Mouse (Mus musculus) ZHBTc4 (cell line): ENCODE data around the gene Brd4.

Experiments used
- DNase-seq: peaks from one replicate; pipeline ENCODE4 v3.0.0-alpha.2; 2011; ENCODE audit warnings: low read depth, low spot score

The Brd4 gene

GRCm38 (mm10) chr17:32284262-32285137, at the start of gene Brd4:
Gene Brd4, minus strand, starts transcription at chr17:32284722.
- DNase-seq = peak; percentile 97

- DNase-seq = peak; percentile 34
Measured at GRCm38 (mm10) chr17:32333675-32334303, 49.3 kb upstream of the Brd4 start.

- DNase-seq = no peak
Measured at GRCm38 (mm10) chr17:32327501-32327900, 43.0 kb upstream of the Brd4 start.

- no peak for DNase-seq
Measured at GRCm38 (mm10) chr17:32322809-32323208, 38.3 kb upstream of the Brd4 start.

GRCm38 (mm10) chr17:32321836-32322235, 37.3 kb upstream of the Brd4 start:
- no peak for DNase-seq

GRCm38 (mm10) chr17:32321390-32321734, 36.8 kb upstream of the Brd4 start:
- DNase-seq = no peak

- DNase-seq = peak; percentile 100
Measured at GRCm38 (mm10) chr17:32320597-32321389, 36.3 kb upstream of the Brd4 start, which contains the start of gene Akap8. Gene Akap8, minus strand, starts transcription at chr17:32321238.

- DNase-seq = peak; percentile 49
Measured at GRCm38 (mm10) chr17:32319950-32320349, 35.4 kb upstream of the Brd4 start.

GRCm38 (mm10) chr17:32317708-32318107, 33.2 kb upstream of the Brd4 start:
- no peak for DNase-seq

GRCm38 (mm10) chr17:32317032-32317431, 32.5 kb upstream of the Brd4 start:
- DNase-seq = no peak

- DNase-seq = no peak
Measured at GRCm38 (mm10) chr17:32315560-32315959, 31.0 kb upstream of the Brd4 start.

- DNase-seq = no peak
Measured at GRCm38 (mm10) chr17:32313892-32314291, 29.4 kb upstream of the Brd4 start.

GRCm38 (mm10) chr17:32312801-32313200, 28.3 kb upstream of the Brd4 start:
- no peak for DNase-seq

- no peak for DNase-seq
Measured at GRCm38 (mm10) chr17:32307963-32308362, 23.4 kb upstream of the Brd4 start.

GRCm38 (mm10) chr17:32298125-32298524, 13.6 kb upstream of the Brd4 start:
- DNase-seq = peak; percentile 63

GRCm38 (mm10) chr17:32295901-32296300, 11.4 kb upstream of the Brd4 start:
- peak; percentile 95 for DNase-seq

- DNase-seq = no peak
Measured at GRCm38 (mm10) chr17:32295160-32295559, 10.6 kb upstream of the Brd4 start.

GRCm38 (mm10) chr17:32285138-32285670, 682 bp upstream of the Brd4 start:
- no peak for DNase-seq

GRCm38 (mm10) chr17:32283771-32284221, 726 bp downstream of the Brd4 start:
- DNase-seq = peak; percentile 79

- DNase-seq = peak; percentile 51
Measured at GRCm38 (mm10) chr17:32283341-32283740, 1.2 kb downstream of the Brd4 start.

GRCm38 (mm10) chr17:32281611-32282310, 2.8 kb downstream of the Brd4 start:
- DNase-seq = no peak
